Mouse (Mus musculus) bone marrow, adult 2 months (tissue): ENCODE measurements around the gene Rabggta.
"Not testable (repeated sequence)": the region's sequence is repeated elsewhere in the genome, so short reads cannot be mapped to it uniquely, and the experiment has no call there.

Experiments used
- CTCF ChIP-seq: fragments of 200-500 bp; IDR thresholded peaks from 2 replicates; pipeline ENCODE4 v1.5.1; 2011; ENCODE audit warnings: low read length, control low read depth; ENCODE audit not compliant: control insufficient read depth, insufficient read depth
- POLR2A ChIP-seq: fragments of 200-500 bp; IDR thresholded peaks from 2 replicates; pipeline ENCODE4 v1.6.1; 2011; ENCODE audit warnings: low read depth, mild to moderate bottlenecking, control low read depth, low read length, borderline replicate concordance; ENCODE audit not compliant: control insufficient read depth

- not testable (repeated sequence) for TF ChIP-seq POLR2A
- peak; percentile 75 for TF ChIP-seq CTCF
Observed at GRCm38 (mm10) chr14:55760156-55760555, 38.1 kb upstream of the Rabggta start.
